Mouse (Mus musculus): ENCODE results near the gene Psmd2.
"Not testable (repeated sequence)": the region's sequence is repeated elsewhere in the genome, so short reads cannot be mapped to it uniquely, and the experiment has no call there.

Gene Psmd2

GRCm38 (mm10) chr16:20657661-20658060 lies 6.2 kb downstream of the Psmd2 start:
- no peak for DNase-seq (ENCODE audit: low read depth, low spot score)

- not testable (repeated sequence) for DNase-seq (ENCODE audit: low read depth, low spot score)
Observed at GRCm38 (mm10) chr16:20668013-20668412, 16.6 kb downstream of the Psmd2 start, which contains the start of gene Eif4g1. TSS of gene Eif4g1 (plus strand) at chr16:20668313.

- DNase-seq (ENCODE audit: low read depth, low spot score) = no peak
Observed at GRCm38 (mm10) chr16:20670291-20670690, 18.8 kb downstream of the Psmd2 start.

GRCm38 (mm10) chr16:20671886-20672285 lies 20.4 kb downstream of the Psmd2 start:
- DNase-seq (ENCODE audit: low read depth, low spot score) = peak; percentile 77

- peak; percentile 97 for DNase-seq (ENCODE audit: low read depth, low spot score)
Observed at GRCm38 (mm10) chr16:20672500-20672902, 21.0 kb downstream of the Psmd2 start.

GRCm38 (mm10) chr16:20672965-20673705 lies 21.7 kb downstream of the Psmd2 start:
- DNase-seq (ENCODE audit: low read depth, low spot score) = peak; percentile 34

GRCm38 (mm10) chr16:20673706-20674303 lies 22.4 kb downstream of the Psmd2 start:
- peak; percentile 59 for DNase-seq (ENCODE audit: low read depth, low spot score)

GRCm38 (mm10) chr16:20675213-20675612 lies 23.8 kb downstream of the Psmd2 start:
- no peak for DNase-seq (ENCODE audit: low read depth, low spot score)

- no peak for DNase-seq (ENCODE audit: low read depth, low spot score)
Observed at GRCm38 (mm10) chr16:20676702-20677101, 25.2 kb downstream of the Psmd2 start.

- DNase-seq (ENCODE audit: low read depth, low spot score) = no peak
Observed at GRCm38 (mm10) chr16:20677380-20677779, 25.9 kb downstream of the Psmd2 start.

- DNase-seq (ENCODE audit: low read depth, low spot score) = no peak
Observed at GRCm38 (mm10) chr16:20677974-20678675, 26.7 kb downstream of the Psmd2 start.

- DNase-seq (ENCODE audit: low read depth, low spot score) = no peak
Observed at GRCm38 (mm10) chr16:20690774-20691173, 39.3 kb downstream of the Psmd2 start.

- DNase-seq (ENCODE audit: low read depth, low spot score) = no peak
Observed at GRCm38 (mm10) chr16:20691617-20692016, 40.2 kb downstream of the Psmd2 start.

- DNase-seq (ENCODE audit: low read depth, low spot score) = no peak
Observed at GRCm38 (mm10) chr16:20692241-20692965, 41.0 kb downstream of the Psmd2 start.

- no peak for DNase-seq (ENCODE audit: low read depth, low spot score)
Observed at GRCm38 (mm10) chr16:20693111-20693701, 41.8 kb downstream of the Psmd2 start, which contains the start of gene Fam131a. TSS of gene Fam131a (plus strand) at chr16:20693241.

GRCm38 (mm10) chr16:20694781-20695180 lies 43.3 kb downstream of the Psmd2 start:
- DNase-seq (ENCODE audit: low read depth, low spot score) = no peak

- no peak for DNase-seq (ENCODE audit: low read depth, low spot score)
Observed at GRCm38 (mm10) chr16:20695622-20696323, 44.3 kb downstream of the Psmd2 start.

- DNase-seq (ENCODE audit: low read depth, low spot score) = no peak
Observed at GRCm38 (mm10) chr16:20699266-20699665, 47.8 kb downstream of the Psmd2 start.

- DNase-seq (ENCODE audit: low read depth, low spot score) = no peak
Observed at GRCm38 (mm10) chr16:20700036-20700435, 48.6 kb downstream of the Psmd2 start.

GRCm38 (mm10) chr16:20701316-20701715 lies 49.9 kb downstream of the Psmd2 start:
- DNase-seq (ENCODE audit: low read depth, low spot score) = no peak

Data from A20 (cell line).